Mouse (Mus musculus) testis, adult 2 months (tissue): ENCODE results near the gene Tmem251.

ENCODE experiments used
- CTCF ChIP-seq: fragments of 200-500 bp; IDR thresholded peaks from 2 replicates; pipeline ENCODE4 v1.5.1; 2012; ENCODE audit warnings: low read depth, mild to moderate bottlenecking, inconsistent platforms, low read length, moderate library complexity; ENCODE audit not compliant: control insufficient read depth, insufficient read depth, insufficient replicate concordance
- POLR2A ChIP-seq: fragments of 200-500 bp; IDR thresholded peaks from 2 replicates; pipeline ENCODE4 v1.6.1; 2012; ENCODE audit warnings: low read depth, mild to moderate bottlenecking, inconsistent platforms, low read length, moderate library complexity; ENCODE audit not compliant: control insufficient read depth

DNA sequence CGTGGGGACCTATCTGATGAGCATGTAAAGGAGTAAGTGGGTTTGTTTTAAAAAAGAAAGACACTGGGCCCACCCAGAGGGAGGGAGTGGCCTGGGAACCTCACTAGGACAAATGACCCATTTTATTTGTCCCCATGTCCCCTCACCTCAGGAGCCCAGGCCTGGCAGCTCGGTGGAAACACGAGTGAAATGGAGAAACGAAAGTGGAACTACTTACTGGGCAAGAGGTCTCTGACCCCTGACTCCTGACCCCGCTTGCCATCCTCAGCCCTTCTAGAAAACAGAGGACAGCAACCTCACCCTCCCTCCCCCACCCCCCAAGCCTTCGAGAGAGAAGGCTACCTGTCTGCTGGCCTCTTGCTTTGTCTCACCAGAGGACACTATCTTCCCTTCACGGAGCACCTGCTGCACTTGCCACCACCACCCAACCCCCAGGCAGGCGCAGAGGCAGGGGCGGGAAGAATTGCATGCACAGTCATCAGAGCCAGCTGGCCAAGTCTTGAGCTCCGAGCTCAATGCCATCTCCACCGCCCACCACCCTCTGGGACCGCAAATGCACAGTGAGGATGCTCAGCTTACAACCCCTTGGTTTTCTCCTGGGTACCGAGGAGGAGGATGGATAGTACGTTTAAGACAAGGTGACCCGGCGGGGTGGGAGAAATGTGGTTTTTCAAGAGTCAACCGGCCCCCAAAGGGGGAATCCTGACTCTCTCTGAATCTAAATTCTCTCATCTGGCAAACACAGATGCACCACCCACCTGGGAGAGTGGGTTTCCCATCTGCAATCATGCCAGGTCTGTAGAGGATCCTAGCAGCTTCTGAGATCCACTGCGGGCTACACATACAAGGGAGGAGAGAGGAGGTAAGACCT is 48.0 kb upstream of the Tmem251 start:
- TF ChIP-seq POLR2A (no peak), CTCF (no peak)
